Mouse (Mus musculus) erythroblast, embryonic 14.5 days (primary cell): Measurements from ENCODE around the gene Ckap4.

Experiments
- GATA1 ChIP-seq: IDR thresholded peaks from 2 replicates; pipeline ENCODE4 v1.6.1; 2012; ENCODE audit warnings: low read length, inconsistent platforms, mixed read lengths
- TAL1 ChIP-seq: IDR thresholded peaks from 3 replicates; pipeline ENCODE4 v1.6.1; 2012; ENCODE audit warnings: low read length, inconsistent platforms, mixed read lengths

GRCm38 (mm10) chr10:84516414-84516927, 17.4 kb downstream of the Ckap4 start:
- TF ChIP-seq GATA1 (no peak), TAL1 (no peak)
